Mouse (Mus musculus): ENCODE results near the gene Zbtb21.

- no peak for TF ChIP-seq MAFK (IDR thresholded peaks at IDR 0.05; ENCODE audit: insufficient read depth, low read depth, low read length)
- TF ChIP-seq ZC3H11A (IDR thresholded peaks at IDR 0.05; ENCODE audit: borderline replicate concordance, low read depth, low read length), result no peak
These were observed 6.4 kb downstream of the Zbtb21 start for GRCm38 (mm10) chr16:97956011-97956410.

Measured in ES-E14 (cell line).